ENCODE assay signal across 12 mouse cellular contexts in genomic region chr3:35731981-35732777, GRCm38 (mm10). TPM values are rescaled to one million over a fixed set of nuclear protein-coding genes. Genes with fewer than 3 reads are reported as not detected.
DNase-seq lines count a peak whose midpoint lies in the region; ATAC-seq and TF ChIP-seq lines count a peak whose summit lies in the region.
"Had no signal": no experiment of that assay in that cellular context is flagged by ENCODE, and none has a peak within 500 bp of the region (broad histone marks: within the 10 kb centered on the region; RNA-seq: fewer than 3 reads in every experiment).

No protein-coding gene starts in this region.

- no peak for TF ChIP-seq EP300 in liver, postnatal 0 days (IDR thresholded peaks at IDR 0.05; ENCODE audit: low read depth)

- TF ChIP-seq CTCF in liver, postnatal 0 days (IDR thresholded peaks at IDR 0.05; ENCODE audit: low read depth) = no peak

- H3K4me1 ChIP-seq in liver, postnatal 0 days (ENCODE audit: insufficient read depth) = no peaks in the 10 kb centered on the region
- H3K4me1 ChIP-seq: heart, embryonic 15.5 days had no signal

- peak; percentile 79 for ATAC-seq in activated CD4-positive, CD25-positive, alpha-beta regulatory T cell, adult 4 months
- peak; percentile 58 for ATAC-seq in liver, postnatal 0 days

- WGBS in liver, postnatal 0 days (ENCODE audit: insufficient replicate concordance) = 34% methylated on average over 10 of the region's 10 CpGs

- peak; percentile 54 for DNase-seq in thymus, postnatal 0 days (ENCODE audit: low spot score)
- DNase-seq in thymus, adult 18-20 months = no peak
- DNase-seq in liver, postnatal 0 days = peak; percentile 18
- peak; percentile 30 for DNase-seq in thymus, postnatal 25 days
- DNase-seq in layer of hippocampus, adult 18-20 months (ENCODE audit: low spot score in 2 of 2) = no peak
- DNase-seq in adrenal gland, adult 18-20 months (ENCODE audit: low spot score in 2 of 2) = no peak
- no peak for DNase-seq in kidney, postnatal 10 days
- DNase-seq: cerebellum, adult 11 months; retina, postnatal 1 day had no signal

- H3K27me3 ChIP-seq in liver, postnatal 0 days (ENCODE audit: insufficient read depth, low read length) = no peaks in the 10 kb centered on the region
- H3K27me3 ChIP-seq: embryonic facial prominence, embryonic 13.5 days; heart, embryonic 15.5 days had no signal

- H3K9me3 ChIP-seq in liver, postnatal 0 days (ENCODE audit: low read length) = peaks cover 4% of the 10 kb centered on the region; the same call in 1 of the 2 replicates
- H3K9me3 ChIP-seq: embryonic facial prominence, embryonic 13.5 days; heart, embryonic 15.5 days had no signal

- no peak overlapping the region for H3K9ac ChIP-seq in liver, postnatal 0 days (replicated peaks)
- H3K9ac ChIP-seq: embryonic facial prominence, embryonic 13.5 days; heart, embryonic 15.5 days had no signal

- peak overlapping the region; percentile 36 for H3K4me2 ChIP-seq in liver, postnatal 0 days (ENCODE audit: low read depth, low read length)
- H3K4me2 ChIP-seq: embryonic facial prominence, embryonic 13.5 days; heart, embryonic 15.5 days had no signal

- H3K36me3 ChIP-seq in liver, postnatal 0 days (replicated peaks; ENCODE audit: insufficient read depth, low read length) = no peaks in the 10 kb centered on the region
- H3K36me3 ChIP-seq: embryonic facial prominence, embryonic 13.5 days; heart, embryonic 15.5 days had no signal

- peak overlapping the region; percentile 2; the same call in 1 of the 2 replicates for H3K4me3 ChIP-seq in liver, postnatal 0 days (ENCODE audit: low read depth, low read length)
- H3K4me3 ChIP-seq: embryonic facial prominence, embryonic 13.5 days; heart, embryonic 15.5 days had no signal

- H3K27ac ChIP-seq in liver, postnatal 0 days (ENCODE audit: low read depth) = peak overlapping the region; percentile 57; the same call in 1 of the 2 replicates
- H3K27ac ChIP-seq: embryonic facial prominence, embryonic 13.5 days; heart, embryonic 15.5 days had no signal

RNA-seq across cellular contexts. Expression of gene Atp11b, which starts 21.7 kb away (rescaled TPM):
- polyA plus RNA-seq in thymus, postnatal 0 days (2015; fragmentation: Nextera tagmentation; extraction: Ambion mirVana) = 41.1 and 46.9 TPM in 2 replicates
- 10 to 100 TPM; 49.9 to 69.1 TPM for polyA plus RNA-seq in activated CD4-positive, CD25-positive, alpha-beta regulatory T cell, adult 4 months (2017; shearing (Covaris generic))
- 9.9 and 11.9 TPM in 2 replicates for polyA plus RNA-seq in liver, postnatal 0 days (2015; fragmentation: Nextera tagmentation; extraction: Ambion mirVana)
- total RNA-seq in layer of hippocampus, adult 18-20 months (2021) = 10 to 100 TPM; 75.9 to 76.3 TPM
- 10 to 100 TPM; 35.7 to 41.4 TPM for total RNA-seq in adrenal gland, adult 18-20 months (2021)

Comparison
In these comparisons a context has a peak if more than half of its experiments do, and no peak if none do; other contexts are left out.
1. DNase-seq: peak in thymus, postnatal 0 days (single experiment), liver, postnatal 0 days (single experiment) and thymus, postnatal 25 days (single experiment); none in thymus, adult 18-20 months (0 of 2), layer of hippocampus, adult 18-20 months (0 of 2), adrenal gland, adult 18-20 months (0 of 2) and kidney, postnatal 10 days (single experiment).